Mouse (Mus musculus) myocyte (in vitro differentiated cells): Measurements from ENCODE around the gene Dlgap4. TPM values are rescaled to one million over a fixed set of nuclear protein-coding genes. Genes with fewer than 3 reads are reported as not detected.

Source experiments
- H3K27me3 ChIP-seq: one replicate; pipeline ENCODE4 v1.6.1; 2011; ENCODE audit not compliant: control insufficient read depth, insufficient read depth, insufficient read length
- H3K36me3 ChIP-seq: one replicate; pipeline ENCODE4 v1.6.1; 2011; ENCODE audit not compliant: control insufficient read depth, insufficient read depth
- H3K4me2 ChIP-seq: one replicate; pipeline ENCODE4 v1.6.1; 2011; ENCODE audit warnings: low read depth, control low read depth
- H3K4me3 ChIP-seq: one replicate; pipeline ENCODE4 v1.5.1; 2011; ENCODE audit warnings: mild to moderate bottlenecking, control low read depth, moderate library complexity
- H3K79me2 ChIP-seq: one replicate; pipeline ENCODE4 v1.6.1; 2011; ENCODE audit not compliant: control insufficient read depth, insufficient read depth
- H3ac ChIP-seq: one replicate; pipeline ENCODE4 v1.6.1; 2011; ENCODE audit not compliant: control insufficient read depth, insufficient read length
- CEBPB ChIP-seq: IDR thresholded peaks from 2 replicates; pipeline ENCODE4 v1.6.1; 2011; ENCODE audit warnings: mild to moderate bottlenecking, moderate library complexity; ENCODE audit not compliant: poor library complexity, insufficient read depth, severe bottlenecking
- E2F4 ChIP-seq: IDR thresholded peaks from one replicate; pipeline ENCODE4 v1.6.1; 2011; ENCODE audit warnings: mild to moderate bottlenecking, control low read depth, moderate library complexity; ENCODE audit not compliant: insufficient read depth
- MAX ChIP-seq: IDR thresholded peaks from one replicate; pipeline ENCODE4 v1.6.1; 2011; ENCODE audit warnings: low read depth, mild to moderate bottlenecking, control low read depth
- MYOD1 ChIP-seq, 3 experiments: IDR thresholded peaks; one replicate each; pipeline ENCODE4 v1.6.1; 2011; ENCODE audit warnings: control low read depth in 2 of 3, low read depth in 2 of 3, mild to moderate bottlenecking in 2 of 3, moderate library complexity in 1 of 3; ENCODE audit not compliant: insufficient read length in 2 of 3, control insufficient read depth in 1 of 3
- MYOG ChIP-seq, 3 experiments: IDR thresholded peaks; one replicate each; pipeline ENCODE4 v1.6.1; 2011; ENCODE audit warnings: control low read depth in 2 of 3, low read depth in 2 of 3, mild to moderate bottlenecking in 2 of 3; ENCODE audit not compliant: insufficient read length in 2 of 3, control insufficient read depth in 1 of 3, insufficient read depth in 1 of 3
- POLR2A ChIP-seq: IDR thresholded peaks from one replicate; pipeline ENCODE4 v1.6.1; 2011; ENCODE audit warnings: low read depth, mild to moderate bottlenecking, control low read depth, moderate library complexity; ENCODE audit not compliant: insufficient read length
- POLR2AphosphoS2 ChIP-seq: IDR thresholded peaks from one replicate; pipeline ENCODE4 v1.6.1; 2011; ENCODE audit warnings: low read depth, control low read depth; ENCODE audit not compliant: insufficient read length
- REST ChIP-seq: IDR thresholded peaks from one replicate; pipeline ENCODE4 v1.6.1; 2011; ENCODE audit warnings: mild to moderate bottlenecking, control low read depth, moderate library complexity; ENCODE audit not compliant: insufficient read depth, insufficient read length
- SRF ChIP-seq: IDR thresholded peaks from one replicate; pipeline ENCODE4 v1.6.1; 2011; ENCODE audit warnings: low read depth; ENCODE audit not compliant: control insufficient read depth, insufficient read length
- TCF12 ChIP-seq: IDR thresholded peaks from one replicate; pipeline ENCODE4 v1.6.1; 2011; ENCODE audit warnings: mild to moderate bottlenecking, control low read depth; ENCODE audit not compliant: poor library complexity, insufficient read depth, severe bottlenecking
- TCF3 ChIP-seq: IDR thresholded peaks from one replicate; pipeline ENCODE4 v1.6.1; 2011; ENCODE audit warnings: low read depth, control low read depth; ENCODE audit not compliant: insufficient read length
- USF1 ChIP-seq: IDR thresholded peaks from one replicate; pipeline ENCODE4 v1.6.1; 2011; ENCODE audit warnings: low read depth, mild to moderate bottlenecking, control low read depth, moderate library complexity
- polyA plus RNA-seq: library from polyadenylated mRNA; unstranded; fragments of >200 nt; fragmentation: generic; extraction: Trizol; gene quantifications from one replicate; pipeline ENCODE4 v1.2.1, GENCODE M21; 2012; ENCODE audit warnings: missing spikeins

The Dlgap4 gene
- polyA plus RNA-seq, 1 experiment, result 176 TPM

GRCm38 (mm10) chr2:156803698-156804372, 190.3 kb downstream of the Dlgap4 start:
- no peak overlapping the region for H3K4me2 ChIP-seq
- H3K79me2 ChIP-seq, result no peaks in the 10 kb centered on the region
- no peak overlapping the region for H3ac ChIP-seq
- no peak overlapping the region for H3K4me3 ChIP-seq
- peak in 1 of 3 experiments; percentile 40 for TF ChIP-seq MYOG (IDR thresholded peaks at IDR 0.05; ENCODE audit: control insufficient read depth in 1 of 3, insufficient read depth in 1 of 3, insufficient read length in 2 of 3, low read depth in 2 of 3)
- TF ChIP-seq SRF, result no peak
- no peak for TF ChIP-seq MAX
- TF ChIP-seq MYOD1 (IDR thresholded peaks at IDR 0.05; ENCODE audit: control insufficient read depth in 1 of 3, insufficient read length in 2 of 3, low read depth in 2 of 3), result peak in 1 of 3 experiments; percentile 37
- no peak for TF ChIP-seq REST
- no peak for TF ChIP-seq USF1
- no peaks in the 10 kb centered on the region for H3K27me3 ChIP-seq
- no peaks in the 10 kb centered on the region for H3K36me3 ChIP-seq

- no peaks in the 10 kb centered on the region for H3K79me2 ChIP-seq
- no peaks in the 10 kb centered on the region for H3K27me3 ChIP-seq
- H3K4me2 ChIP-seq, result no peak overlapping the region
- TF ChIP-seq POLR2A, result no peak
- no peak for TF ChIP-seq MYOD1 (IDR thresholded peaks at IDR 0.05; ENCODE audit: control insufficient read depth in 1 of 3, insufficient read length in 2 of 3, low read depth in 2 of 3)
- TF ChIP-seq TCF3, result no peak
- no peak for TF ChIP-seq CEBPB
- no peak for TF ChIP-seq MAX
- no peak for TF ChIP-seq SRF
- TF ChIP-seq E2F4, result no peak
- TF ChIP-seq MYOG (IDR thresholded peaks at IDR 0.05; ENCODE audit: control insufficient read depth in 1 of 3, insufficient read depth in 1 of 3, insufficient read length in 2 of 3, low read depth in 2 of 3), result no peak
- TF ChIP-seq TCF12, result no peak
- no peak for TF ChIP-seq REST
- no peak for TF ChIP-seq POLR2AphosphoS2
- TF ChIP-seq USF1, result no peak
- H3K4me3 ChIP-seq, result no peak overlapping the region
- no peaks in the 10 kb centered on the region for H3K36me3 ChIP-seq
- H3ac ChIP-seq, result no peak overlapping the region
Observed at GRCm38 (mm10) chr2:156804589-156804988, 191.1 kb downstream of the Dlgap4 start.

GRCm38 (mm10) chr2:156806886-156807285, 193.4 kb downstream of the Dlgap4 start:
- Histone ChIP-seq H3K4me3 (no peak overlapping the region), H3K4me2 (no peak overlapping the region), H3K79me2 (no peaks in the 10 kb centered on the region), H3ac (no peak overlapping the region), H3K27me3 (no peaks in the 10 kb centered on the region), H3K36me3 (no peaks in the 10 kb centered on the region)
- TF ChIP-seq CEBPB, result no peak
- TF ChIP-seq TCF12, result no peak
- no peak for TF ChIP-seq USF1
- TF ChIP-seq REST, result no peak
- no peak for TF ChIP-seq POLR2AphosphoS2
- no peak for TF ChIP-seq POLR2A
- no peak for TF ChIP-seq MYOG (IDR thresholded peaks at IDR 0.05; ENCODE audit: control insufficient read depth in 1 of 3, insufficient read depth in 1 of 3, insufficient read length in 2 of 3, low read depth in 2 of 3)
- no peak for TF ChIP-seq MAX
- no peak for TF ChIP-seq TCF3
- no peak for TF ChIP-seq E2F4
- TF ChIP-seq MYOD1 (IDR thresholded peaks at IDR 0.05; ENCODE audit: control insufficient read depth in 1 of 3, insufficient read length in 2 of 3, low read depth in 2 of 3), result no peak
- no peak for TF ChIP-seq SRF

- TF ChIP-seq POLR2AphosphoS2, result no peak
- no peak for TF ChIP-seq USF1
- no peak for TF ChIP-seq SRF
- TF ChIP-seq TCF12, result no peak
- TF ChIP-seq TCF3, result no peak
- TF ChIP-seq POLR2A, result no peak
- no peak for TF ChIP-seq MYOD1 (IDR thresholded peaks at IDR 0.05; ENCODE audit: control insufficient read depth in 1 of 3, insufficient read length in 2 of 3, low read depth in 2 of 3)
- TF ChIP-seq REST, result no peak
- TF ChIP-seq MAX, result no peak
- TF ChIP-seq E2F4, result no peak
- no peak for TF ChIP-seq CEBPB
- no peak for TF ChIP-seq MYOG (IDR thresholded peaks at IDR 0.05; ENCODE audit: control insufficient read depth in 1 of 3, insufficient read depth in 1 of 3, insufficient read length in 2 of 3, low read depth in 2 of 3)
- H3ac ChIP-seq, result no peak overlapping the region
- H3K36me3 ChIP-seq, result no peaks in the 10 kb centered on the region
- H3K4me2 ChIP-seq, result no peak overlapping the region
- H3K27me3 ChIP-seq, result no peaks in the 10 kb centered on the region
- no peaks in the 10 kb centered on the region for H3K79me2 ChIP-seq
- H3K4me3 ChIP-seq, result no peak overlapping the region
Observed at GRCm38 (mm10) chr2:156809579-156809978, 196.1 kb downstream of the Dlgap4 start.
